9 mouse cellular contexts compared by ENCODE assay signal in genomic region chr8:70223341-70223740, GRCm38 (mm10). TPM values are rescaled to one million over a fixed set of nuclear protein-coding genes. Genes with fewer than 3 reads are reported as not detected.
A peak's percentile ranks its signal among the peaks of the same experiment; 100 is the strongest.
DNase-seq lines count a peak whose midpoint lies in the region; ATAC-seq and TF ChIP-seq lines count a peak whose summit lies in the region.
"Had no signal": no experiment of that assay in that cellular context is flagged by ENCODE, and none has a peak within 500 bp of the region (broad histone marks: within the 10 kb centered on the region; RNA-seq: fewer than 3 reads in every experiment).

No protein-coding gene starts in this region.

- no peak overlapping the region for H3K27ac ChIP-seq in intestine, postnatal 0 days (ENCODE audit: low read depth, low read length)
- H3K27ac ChIP-seq in intestine, embryonic 15.5 days = no peak overlapping the region
- no peak overlapping the region for H3K27ac ChIP-seq in MEL (ENCODE audit: control insufficient read depth, low read depth, low read length)
- H3K27ac ChIP-seq in limb, embryonic 11.5 days (replicated peaks; ENCODE audit: low read depth, low read length) = no peak overlapping the region
- H3K27ac ChIP-seq in forebrain, embryonic 14.5 days (ENCODE audit: low read depth, low read length) = no peak overlapping the region
- H3K27ac ChIP-seq: neural tube, embryonic 12.5 days had no signal

- peak; percentile 80 for TF ChIP-seq CTCF in intestine, postnatal 0 days (IDR thresholded peaks at IDR 0.05; ENCODE audit: low read depth)
- TF ChIP-seq CTCF in MEL (IDR thresholded peaks at IDR 0.05 in 2 of 3, conservative IDR thresholded peaks at IDR 0.05 in 1 of 3; ENCODE audit: control insufficient read depth in 1 of 3, insufficient read depth in 1 of 3, low read depth in 2 of 3, low read length in 3 of 3, poor library complexity in 1 of 3, severe bottlenecking in 1 of 3) = peak; percentile 27 to 52 (median 42); a peak in 5 of 6 replicates

- no peak for ATAC-seq in intestine, postnatal 0 days
- no peak for ATAC-seq in intestine, embryonic 15.5 days
- 0 out of 2 replicates have a peak, but pooled peaks have one; percentile 33 for ATAC-seq in erythroblast, adult 5-6 weeks (replicated peaks; ENCODE audit: low FRiP score, poor library complexity, severe bottlenecking)
- ATAC-seq in limb, embryonic 11.5 days (ENCODE audit: insufficient number of reproducible peaks, low FRiP score, low TSS enrichment, low read depth) = no peak
- no peak for ATAC-seq in activated CD4-positive, CD25-positive, alpha-beta regulatory T cell, adult 4 months
- ATAC-seq in forebrain, embryonic 14.5 days = no peak

- H3K9me3 ChIP-seq in intestine, postnatal 0 days (ENCODE audit: control insufficient read depth) = no peaks in the 10 kb centered on the region
- H3K9me3 ChIP-seq in intestine, embryonic 15.5 days = no peaks in the 10 kb centered on the region
- no peaks in the 10 kb centered on the region for H3K9me3 ChIP-seq in MEL (replicated peaks; ENCODE audit: insufficient read depth, low read length)
- no peaks in the 10 kb centered on the region for H3K9me3 ChIP-seq in limb, embryonic 11.5 days (ENCODE audit: control insufficient read depth, low read length)
- no peaks in the 10 kb centered on the region for H3K9me3 ChIP-seq in forebrain, embryonic 14.5 days (replicated peaks; ENCODE audit: control insufficient read depth, low read length)
- H3K9me3 ChIP-seq: neural tube, embryonic 12.5 days had no signal

- peak; percentile 66 for DNase-seq in 3T3-L1 (ENCODE audit: low read depth, low spot score)
- DNase-seq in MEL (ENCODE audit: low read depth, low spot score) = no peak
- peak; percentile 53 for DNase-seq in limb, embryonic 11.5 days (ENCODE audit: low spot score)
- no peak for DNase-seq in forebrain, embryonic 14.5 days (ENCODE audit: low spot score)

- TF ChIP-seq EP300 in MEL (IDR thresholded peaks at IDR 0.05; ENCODE audit: low read depth in 1 of 2, low read length in 2 of 2) = no peak

- H3K4me2 ChIP-seq in intestine, postnatal 0 days (replicated peaks; ENCODE audit: low read depth) = no peak overlapping the region
- no peak overlapping the region for H3K4me2 ChIP-seq in intestine, embryonic 15.5 days (replicated peaks)
- H3K4me2 ChIP-seq in limb, embryonic 11.5 days (ENCODE audit: low read depth, severe bottlenecking) = no peak overlapping the region
- no peak overlapping the region for H3K4me2 ChIP-seq in forebrain, embryonic 14.5 days (ENCODE audit: low read length)
- H3K4me2 ChIP-seq: neural tube, embryonic 12.5 days had no signal

- H3K36me3 ChIP-seq in intestine, postnatal 0 days (ENCODE audit: control insufficient read depth, insufficient read depth) = peaks cover 25% of the 10 kb centered on the region
- peaks cover 18% of the 10 kb centered on the region for H3K36me3 ChIP-seq in intestine, embryonic 15.5 days
- peaks cover 0 to 2% of the 10 kb centered on the region in 2 experiments; a peak in 1 of 4 replicates for H3K36me3 ChIP-seq in MEL (ENCODE audit: control insufficient read depth in 1 of 2, insufficient read depth in 2 of 2, low read length in 2 of 2)
- H3K36me3 ChIP-seq in limb, embryonic 11.5 days (ENCODE audit: control insufficient read depth, insufficient read depth, low read length) = peaks cover 3% of the 10 kb centered on the region; the same call in 1 of the 2 replicates
- peaks cover 57% of the 10 kb centered on the region for H3K36me3 ChIP-seq in forebrain, embryonic 14.5 days (ENCODE audit: control insufficient read depth, insufficient read depth, low read length)

- no peak overlapping the region for H3K4me3 ChIP-seq in intestine, postnatal 0 days (ENCODE audit: low read depth, low read length)
- H3K4me3 ChIP-seq in intestine, embryonic 15.5 days (replicated peaks) = no peak overlapping the region
- H3K4me3 ChIP-seq in MEL (ENCODE audit: control insufficient read depth in 1 of 2, insufficient read depth in 1 of 2, low read depth in 2 of 2, low read length in 2 of 2) = no peak overlapping the region
- no peak overlapping the region for H3K4me3 ChIP-seq in limb, embryonic 11.5 days (ENCODE audit: low read depth, low read length)
- H3K4me3 ChIP-seq in forebrain, embryonic 14.5 days (ENCODE audit: low read depth, low read length) = no peak overlapping the region
- H3K4me3 ChIP-seq: neural tube, embryonic 12.5 days had no signal

- H3K4me1 ChIP-seq in intestine, postnatal 0 days (replicated peaks; ENCODE audit: control insufficient read depth, insufficient read depth, low read length) = 0 out of 2 replicates have a peak, but pooled peaks cover 2% of the 10 kb centered on the region
- H3K4me1 ChIP-seq in intestine, embryonic 15.5 days (replicated peaks) = no peaks in the 10 kb centered on the region
- no peaks in the 10 kb centered on the region for H3K4me1 ChIP-seq in MEL (ENCODE audit: control insufficient read depth in 1 of 2, insufficient read depth in 2 of 2, low read length in 2 of 2)
- peaks cover 10% of the 10 kb centered on the region; the same call in 1 of the 2 replicates for H3K4me1 ChIP-seq in limb, embryonic 11.5 days (ENCODE audit: control insufficient read depth, insufficient read depth, low read length)
- H3K4me1 ChIP-seq in forebrain, embryonic 14.5 days (ENCODE audit: control insufficient read depth, insufficient read depth, low read length) = no peaks in the 10 kb centered on the region

- no peaks in the 10 kb centered on the region for H3K79me2 ChIP-seq in MEL (ENCODE audit: control insufficient read depth, insufficient read depth, low read length, poor library complexity)

- no peak for TF ChIP-seq POLR2A in MEL (IDR thresholded peaks at IDR 0.05; ENCODE audit: control insufficient read depth in 1 of 2, insufficient read depth in 1 of 2, low read depth in 1 of 2, low read length in 2 of 2, poor library complexity in 1 of 2)

- H3K27me3 ChIP-seq in intestine, postnatal 0 days (replicated peaks; ENCODE audit: control insufficient read depth, insufficient read depth, low read length) = no peaks in the 10 kb centered on the region
- no peaks in the 10 kb centered on the region for H3K27me3 ChIP-seq in intestine, embryonic 15.5 days (replicated peaks)
- H3K27me3 ChIP-seq in MEL (ENCODE audit: control insufficient read depth in 1 of 2, insufficient read depth in 2 of 2, low read length in 2 of 2) = no peaks in the 10 kb centered on the region
- H3K27me3 ChIP-seq in limb, embryonic 11.5 days (ENCODE audit: control insufficient read depth, insufficient read depth, low read length) = no peaks in the 10 kb centered on the region
- H3K27me3 ChIP-seq in forebrain, embryonic 14.5 days (replicated peaks; ENCODE audit: control insufficient read depth, insufficient read depth, low read length) = no peaks in the 10 kb centered on the region
- H3K27me3 ChIP-seq: neural tube, embryonic 12.5 days had no signal

- no peak overlapping the region for H3K9ac ChIP-seq in intestine, postnatal 0 days (ENCODE audit: low read depth, low read length)
- no peak overlapping the region for H3K9ac ChIP-seq in intestine, embryonic 15.5 days
- H3K9ac ChIP-seq in MEL (ENCODE audit: control insufficient read depth, low read depth, low read length, poor library complexity, severe bottlenecking) = no peak overlapping the region
- H3K9ac ChIP-seq in limb, embryonic 11.5 days (ENCODE audit: low read length) = no peak overlapping the region; the same call in 1 of the 2 replicates
- no peak overlapping the region for H3K9ac ChIP-seq in forebrain, embryonic 14.5 days (ENCODE audit: low read length)
- H3K9ac ChIP-seq: neural tube, embryonic 12.5 days had no signal

- WGBS in intestine, postnatal 0 days = 45% methylated on average over 6 of the region's 6 CpGs
- WGBS in intestine, embryonic 15.5 days = 49% methylated on average over 6 of the region's 6 CpGs
- 48% methylated on average over 6 of the region's 6 CpGs for WGBS in limb, embryonic 11.5 days
- 49% methylated on average over 6 of the region's 6 CpGs for WGBS in forebrain, embryonic 14.5 days

- peak; percentile 19 for TF ChIP-seq RAD21 in MEL (IDR thresholded peaks at IDR 0.05; ENCODE audit: low read depth, low read length)

RNA-seq across cellular contexts. Expression of gene Sugp2, which starts 10.7 kb away (rescaled TPM):
- polyA plus RNA-seq in intestine, postnatal 0 days (2015; fragmentation: Nextera tagmentation; extraction: Ambion mirVana) = 8.0 and 11.5 TPM in 2 replicates
- polyA plus RNA-seq in intestine, embryonic 15.5 days (2015; fragmentation: Nextera tagmentation; extraction: Ambion mirVana) = 20.6 and 23.0 TPM in 2 replicates
- 23.9 and 25.3 TPM in 2 replicates for total RNA-seq in MEL (2012; rRNA removed)
- 10 to 100 TPM in 1 of 2 experiments, not detected in 1; 27.4 TPM for polyA plus RNA-seq in MEL (2012; ENCODE audit: insufficient read depth in 1 of 2, insufficient read length in 2 of 2, low read depth in 1 of 2, low replicate concordance in 2 of 2, missing spikeins in 1 of 2)
- 24.4 and 33.9 TPM in 2 replicates for total RNA-seq in erythroblast, adult 5-6 weeks (2015; ENCODE audit: low replicate concordance)
- total RNA-seq in erythroblast, adult 5-6 weeks (2017; ENCODE audit: low replicate concordance) = 22.7 and 28.9 TPM in 2 replicates
- polyA plus RNA-seq in limb, embryonic 11.5 days (2014; fragmentation: Nextera tagmentation; extraction: Ambion mirVana) = 34.3 and 41.0 TPM in 2 replicates
- polyA plus RNA-seq in activated CD4-positive, CD25-positive, alpha-beta regulatory T cell, adult 4 months (2017; shearing (Covaris generic)) = 10 to 100 TPM; 18.7 to 23.3 TPM
- 55.6 and 71.5 TPM in 2 replicates for polyA plus RNA-seq in forebrain, embryonic 14.5 days (2014; fragmentation: Nextera tagmentation; extraction: Ambion mirVana)

RNA-seq across cellular contexts. Expression of gene Armc6, which starts 10.9 kb away (rescaled TPM):
- polyA plus RNA-seq in intestine, postnatal 0 days (2015; fragmentation: Nextera tagmentation; extraction: Ambion mirVana) = 10.0 and 11.2 TPM in 2 replicates
- 25.4 and 26.4 TPM in 2 replicates for polyA plus RNA-seq in intestine, embryonic 15.5 days (2015; fragmentation: Nextera tagmentation; extraction: Ambion mirVana)
- 50.2 and 63.9 TPM in 2 replicates for total RNA-seq in MEL (2012; rRNA removed)
- 10 to 100 TPM in 1 of 2 experiments, not detected in 1; 39.5 TPM for polyA plus RNA-seq in MEL (2012; ENCODE audit: insufficient read depth in 1 of 2, insufficient read length in 2 of 2, low read depth in 1 of 2, low replicate concordance in 2 of 2, missing spikeins in 1 of 2)
- total RNA-seq in erythroblast, adult 5-6 weeks (2015; ENCODE audit: low replicate concordance) = 4.6 TPM in 1 of 2 replicates, not detected in the other
- 4.0 and 6.1 TPM in 2 replicates for total RNA-seq in erythroblast, adult 5-6 weeks (2017; ENCODE audit: low replicate concordance)
- 19.8 and 20.1 TPM in 2 replicates for polyA plus RNA-seq in limb, embryonic 11.5 days (2014; fragmentation: Nextera tagmentation; extraction: Ambion mirVana)
- 1 to 10 TPM; 6.6 to 7.6 TPM for polyA plus RNA-seq in activated CD4-positive, CD25-positive, alpha-beta regulatory T cell, adult 4 months (2017; shearing (Covaris generic))
- polyA plus RNA-seq in forebrain, embryonic 14.5 days (2014; fragmentation: Nextera tagmentation; extraction: Ambion mirVana) = 79.2 and 96.7 TPM in 2 replicates

RNA-seq across cellular contexts. Expression of gene Slc25a42, which starts 11.2 kb away (rescaled TPM):
- polyA plus RNA-seq in intestine, postnatal 0 days (2015; fragmentation: Nextera tagmentation; extraction: Ambion mirVana) = 12.0 and 12.2 TPM in 2 replicates
- 5.8 and 6.0 TPM in 2 replicates for polyA plus RNA-seq in intestine, embryonic 15.5 days (2015; fragmentation: Nextera tagmentation; extraction: Ambion mirVana)
- total RNA-seq in MEL (2012; rRNA removed) = 4.4 and 5.2 TPM in 2 replicates
- 10 to 100 TPM in 1 of 2 experiments, not detected in 1; 12.1 TPM for polyA plus RNA-seq in MEL (2012; ENCODE audit: insufficient read depth in 1 of 2, insufficient read length in 2 of 2, low read depth in 1 of 2, low replicate concordance in 2 of 2, missing spikeins in 1 of 2)
- total RNA-seq in erythroblast, adult 5-6 weeks (2015; ENCODE audit: low replicate concordance) = 13.8 and 20.6 TPM in 2 replicates
- total RNA-seq in erythroblast, adult 5-6 weeks (2017; ENCODE audit: low replicate concordance) = 16.2 and 23.8 TPM in 2 replicates
- 2.1 and 2.4 TPM in 2 replicates for polyA plus RNA-seq in limb, embryonic 11.5 days (2014; fragmentation: Nextera tagmentation; extraction: Ambion mirVana)
- polyA plus RNA-seq in activated CD4-positive, CD25-positive, alpha-beta regulatory T cell, adult 4 months (2017; shearing (Covaris generic)) = 1 to 10 TPM; 4.9 to 6.3 TPM
- polyA plus RNA-seq in forebrain, embryonic 14.5 days (2014; fragmentation: Nextera tagmentation; extraction: Ambion mirVana) = 2.3 and 3.3 TPM in 2 replicates

RNA-seq across cellular contexts. Expression of gene Tmem161a, which starts 51.2 kb away (rescaled TPM):
- 40.0 and 42.0 TPM in 2 replicates for polyA plus RNA-seq in intestine, postnatal 0 days (2015; fragmentation: Nextera tagmentation; extraction: Ambion mirVana)
- 55.7 and 64.3 TPM in 2 replicates for polyA plus RNA-seq in intestine, embryonic 15.5 days (2015; fragmentation: Nextera tagmentation; extraction: Ambion mirVana)
- 45.1 and 50.7 TPM in 2 replicates for total RNA-seq in MEL (2012; rRNA removed)
- polyA plus RNA-seq in MEL (2012; ENCODE audit: insufficient read depth in 1 of 2, insufficient read length in 2 of 2, low read depth in 1 of 2, low replicate concordance in 2 of 2, missing spikeins in 1 of 2) = 10 to 100 TPM in 1 of 2 experiments, not detected in 1; 51.4 TPM
- total RNA-seq in erythroblast, adult 5-6 weeks (2015; ENCODE audit: low replicate concordance) = 4.0 and 8.1 TPM in 2 replicates
- 4.5 and 4.9 TPM in 2 replicates for total RNA-seq in erythroblast, adult 5-6 weeks (2017; ENCODE audit: low replicate concordance)
- polyA plus RNA-seq in limb, embryonic 11.5 days (2014; fragmentation: Nextera tagmentation; extraction: Ambion mirVana) = 43.5 and 46.9 TPM in 2 replicates
- polyA plus RNA-seq in activated CD4-positive, CD25-positive, alpha-beta regulatory T cell, adult 4 months (2017; shearing (Covaris generic)) = 10 to 100 TPM; 17.4 to 27.3 TPM
- 36.7 and 40.8 TPM in 2 replicates for polyA plus RNA-seq in forebrain, embryonic 14.5 days (2014; fragmentation: Nextera tagmentation; extraction: Ambion mirVana)

RNA-seq across cellular contexts. Expression of gene Homer3, which starts 59.3 kb away (rescaled TPM):
- 18.5 and 18.7 TPM in 2 replicates for polyA plus RNA-seq in intestine, postnatal 0 days (2015; fragmentation: Nextera tagmentation; extraction: Ambion mirVana)
- polyA plus RNA-seq in intestine, embryonic 15.5 days (2015; fragmentation: Nextera tagmentation; extraction: Ambion mirVana) = 27.7 and 31.5 TPM in 2 replicates
- 8.2 and 12.2 TPM in 2 replicates for total RNA-seq in MEL (2012; rRNA removed)
- 10 to 100 TPM in 1 of 2 experiments, not detected in 1; 22.8 TPM for polyA plus RNA-seq in MEL (2012; ENCODE audit: insufficient read depth in 1 of 2, insufficient read length in 2 of 2, low read depth in 1 of 2, low replicate concordance in 2 of 2, missing spikeins in 1 of 2)
- 0.63 and 1.3 TPM in 2 replicates for total RNA-seq in erythroblast, adult 5-6 weeks (2015; ENCODE audit: low replicate concordance)
- 0.68 and 2.5 TPM in 2 replicates for total RNA-seq in erythroblast, adult 5-6 weeks (2017; ENCODE audit: low replicate concordance)
- 75.2 and 78.6 TPM in 2 replicates for polyA plus RNA-seq in limb, embryonic 11.5 days (2014; fragmentation: Nextera tagmentation; extraction: Ambion mirVana)
- polyA plus RNA-seq in activated CD4-positive, CD25-positive, alpha-beta regulatory T cell, adult 4 months (2017; shearing (Covaris generic)) = under 1 TPM in 1 of 2 experiments, not detected in 1; 0.66 TPM
- polyA plus RNA-seq in forebrain, embryonic 14.5 days (2014; fragmentation: Nextera tagmentation; extraction: Ambion mirVana) = 31.5 and 42.8 TPM in 2 replicates

Comparison
In these comparisons a context has a peak if more than half of its experiments do, and no peak if none do; other contexts are left out.
1. DNase-seq: peak in 3T3-L1 (single experiment) and limb, embryonic 11.5 days (single experiment); none in MEL (single experiment) and forebrain, embryonic 14.5 days (single experiment).